Mouse (Mus musculus): ENCODE data around the gene Pga5.

Pga5 gene

GRCm38 (mm10) chr19:10701013-10701726 lies 23.3 kb upstream of the Pga5 start:
- peak; percentile 52 for DNase-seq

DNA sequence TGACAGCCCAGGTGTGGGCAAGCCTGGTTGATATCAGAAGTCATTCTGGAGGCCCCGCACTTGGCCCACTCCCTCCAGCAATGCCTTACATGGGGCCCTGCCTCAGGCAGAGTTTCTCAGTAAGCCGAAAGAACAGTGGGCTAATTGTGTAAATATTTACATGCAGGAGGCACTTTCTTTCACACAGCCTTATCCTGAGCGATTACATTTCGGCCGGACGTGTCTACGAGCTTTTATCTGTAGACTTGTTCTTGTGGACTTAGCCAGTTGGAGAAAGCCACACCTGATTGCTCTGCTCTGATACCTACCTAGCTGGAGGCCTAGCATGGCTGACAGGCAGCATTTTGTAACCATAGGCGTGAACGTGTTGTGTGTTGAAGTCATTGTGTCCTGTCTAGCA lies 22.0 kb upstream of the Pga5 start:
- DNase-seq: no peak

GRCm38 (mm10) chr19:10698131-10698991 lies 20.5 kb upstream of the Pga5 start:
- DNase-seq: no peak

GRCm38 (mm10) chr19:10695801-10696200 lies 17.9 kb upstream of the Pga5 start:
- DNase-seq: no peak

DNA sequence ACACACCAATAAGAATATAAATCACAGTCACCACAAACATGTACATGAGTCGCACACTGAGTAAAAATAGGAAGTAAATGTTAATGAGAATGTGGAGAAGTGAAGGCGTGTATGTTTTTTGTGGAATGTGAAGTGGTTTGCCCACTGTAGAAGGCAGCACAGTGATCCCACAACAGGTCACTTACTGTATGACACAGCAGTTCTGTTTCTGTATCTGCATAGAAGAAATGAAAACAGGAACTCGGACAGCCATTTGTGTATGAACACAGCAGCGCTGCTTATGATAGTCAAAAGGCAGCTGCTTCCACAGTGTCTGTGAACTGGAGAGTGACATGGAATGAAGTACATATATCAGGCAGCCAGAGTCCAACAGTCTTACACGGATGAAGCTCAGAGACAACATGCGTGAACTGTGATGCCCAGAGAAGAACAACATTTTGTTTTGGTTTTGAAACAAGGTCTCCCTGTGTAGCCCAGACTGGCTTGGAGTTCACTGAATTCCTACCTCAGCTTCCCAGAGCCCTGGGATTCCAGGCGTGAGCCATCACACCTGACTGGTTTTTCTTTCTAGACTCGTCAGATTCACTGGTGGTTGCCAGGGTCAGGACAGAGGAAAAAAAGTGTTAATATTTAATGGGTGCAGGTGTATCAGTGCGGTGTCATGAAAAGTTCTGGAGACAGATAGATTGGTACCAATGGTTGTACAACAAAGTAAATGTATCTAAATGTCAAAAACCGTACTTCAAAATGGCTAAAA lies 16.2 kb upstream of the Pga5 start:
- DNase-seq: no peak

GRCm38 (mm10) chr19:10692361-10692760 lies 14.5 kb upstream of the Pga5 start:
- no peak for DNase-seq

GRCm38 (mm10) chr19:10691660-10692059 lies 13.8 kb upstream of the Pga5 start:
- DNase-seq: no peak

DNA sequence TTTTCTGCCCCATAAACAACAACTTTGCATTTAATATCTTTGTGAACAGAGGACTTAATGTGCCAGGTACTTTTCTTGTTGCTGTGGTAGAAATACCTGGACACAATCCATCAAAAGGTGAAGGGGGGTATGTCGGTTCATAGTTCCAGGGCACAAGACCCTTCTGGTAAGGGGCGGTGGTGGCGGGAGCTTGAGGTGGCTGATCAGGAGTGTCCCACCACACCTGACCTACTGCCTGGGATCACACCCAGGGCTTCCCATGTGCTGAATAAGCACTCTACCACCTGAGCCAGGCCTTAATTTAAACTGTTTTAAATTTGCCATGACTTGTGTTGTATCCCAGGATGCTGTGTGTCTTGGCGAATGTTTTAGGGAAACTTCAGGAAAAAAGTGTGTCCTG lies 13.2 kb upstream of the Pga5 start:
- DNase-seq: no peak

- DNase-seq: no peak
These were observed 12.5 kb upstream of the Pga5 start for GRCm38 (mm10) chr19:10690336-10690735.

GRCm38 (mm10) chr19:10689470-10690166 lies 11.7 kb upstream of the Pga5 start:
- no peak for DNase-seq

DNA sequence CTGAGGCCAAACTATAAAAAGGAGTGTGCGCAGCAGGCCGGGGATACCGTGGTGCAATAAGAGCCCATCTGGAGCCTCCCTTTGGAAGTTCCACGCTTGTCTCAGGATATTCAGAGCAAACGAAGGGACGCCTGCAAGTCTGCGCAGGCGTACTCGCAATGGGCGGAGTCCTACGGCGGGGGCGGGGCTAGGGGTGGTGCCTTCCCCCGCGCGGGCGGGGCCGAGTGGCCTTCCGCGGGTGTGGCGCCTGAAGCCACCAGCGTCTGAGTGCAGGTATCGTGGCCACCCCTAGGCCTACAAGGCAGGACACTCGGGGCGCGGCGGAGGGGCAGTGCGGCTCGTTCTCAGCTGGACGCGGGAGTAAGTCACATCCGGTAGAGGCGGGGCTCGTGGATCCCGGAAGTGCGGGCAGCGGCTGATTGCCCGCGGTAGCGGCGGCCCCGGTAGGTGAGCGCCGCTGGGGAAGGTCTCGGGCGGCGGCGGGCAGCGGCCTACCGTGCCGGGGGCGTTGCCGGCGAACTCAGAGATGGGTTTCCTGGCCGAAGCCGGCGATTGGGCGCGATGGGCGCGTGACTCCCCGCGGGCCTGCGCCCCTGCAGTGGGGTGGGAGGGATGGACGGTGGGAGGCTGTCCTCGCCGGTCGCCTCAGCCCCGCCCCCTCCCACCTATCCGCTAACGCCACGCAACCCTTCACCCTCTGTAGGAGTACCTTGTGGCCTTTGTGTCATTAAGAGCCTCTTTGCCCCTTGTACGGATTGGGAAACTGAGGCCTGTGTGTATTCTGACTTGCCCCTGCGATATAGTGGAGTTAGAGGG lies 10.9 kb upstream of the Pga5 start, which contains the start of gene Vps37c:
Gene Vps37c, plus strand, starts transcription at position 199 of the 816 bp plus-strand sequence.
- DNase-seq: peak; percentile 92

- DNase-seq: no peak
These were observed 7.9 kb upstream of the Pga5 start for GRCm38 (mm10) chr19:10685727-10686126.

DNA sequence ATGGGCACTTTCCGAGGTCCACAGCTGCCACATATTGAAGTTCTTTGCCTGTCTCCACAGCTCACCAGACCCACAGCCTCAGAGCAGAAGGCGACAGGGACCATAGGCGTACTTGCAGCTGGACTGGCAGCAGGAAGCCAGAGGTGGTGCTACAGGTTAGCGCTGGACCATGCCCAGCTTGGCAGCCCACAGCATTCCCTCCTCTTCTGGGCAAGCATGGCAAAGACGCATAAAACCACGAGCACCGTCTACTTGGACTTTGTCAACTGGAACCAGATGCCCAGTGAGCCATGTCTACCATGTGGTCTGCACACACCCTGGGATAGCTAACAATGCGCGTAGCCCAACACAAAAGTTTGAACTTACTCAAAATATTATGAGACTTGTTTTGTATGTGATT lies 7.2 kb upstream of the Pga5 start:
- DNase-seq: no peak

DNA sequence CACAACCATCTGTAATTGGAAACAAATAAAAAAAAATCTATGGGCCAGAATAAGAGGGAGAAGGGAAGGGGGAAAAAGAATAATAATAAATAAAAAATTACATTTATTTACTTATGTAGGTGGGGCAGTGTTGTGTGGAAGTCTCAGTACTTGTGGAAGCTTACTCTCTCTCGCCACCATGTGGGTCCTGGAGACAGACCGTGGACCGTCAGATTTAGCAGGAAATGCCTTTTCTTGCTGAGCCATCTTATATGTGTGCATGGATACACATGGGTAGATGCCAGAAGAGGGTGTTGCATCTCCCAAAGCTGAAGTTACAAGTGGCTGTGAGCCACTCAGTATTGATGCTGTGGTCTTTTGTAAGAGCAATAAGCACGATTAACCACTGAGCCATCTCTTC lies 3.7 kb upstream of the Pga5 start:
- DNase-seq: no peak

GRCm38 (mm10) chr19:10678772-10679067 lies 849 bp upstream of the Pga5 start:
- DNase-seq: no peak

- no peak for DNase-seq
These were observed 1.2 kb downstream of the Pga5 start for GRCm38 (mm10) chr19:10676656-10677055.

GRCm38 (mm10) chr19:10673275-10673674 lies 4.6 kb downstream of the Pga5 start:
- no peak for DNase-seq

DNA sequence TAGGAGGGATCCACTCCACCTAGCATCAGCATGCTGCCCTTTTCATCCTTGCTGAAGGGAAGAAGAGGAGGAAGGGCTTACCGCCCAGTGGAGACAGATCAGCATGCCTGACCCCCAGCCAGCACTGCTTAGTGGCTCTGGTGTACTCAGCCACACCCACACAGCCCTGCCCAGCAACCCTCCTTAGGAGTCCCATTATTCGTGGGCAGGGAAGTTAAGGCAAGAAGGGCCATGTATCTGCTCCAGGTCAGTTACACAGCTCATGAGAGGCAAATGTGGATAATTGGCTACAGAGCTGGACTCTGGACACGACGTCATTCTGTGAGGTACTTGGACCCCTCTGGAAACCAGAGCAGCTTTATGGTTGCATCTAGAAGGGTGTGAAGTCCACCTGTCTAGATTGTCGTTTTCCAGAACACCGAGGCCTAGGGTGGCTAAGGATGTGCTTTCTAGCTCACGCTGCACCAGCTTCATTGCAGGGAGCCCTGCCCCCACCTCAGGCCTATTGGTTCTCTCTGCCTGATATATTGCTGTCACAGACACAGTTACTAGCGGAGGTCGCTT lies 5.9 kb downstream of the Pga5 start:
- DNase-seq: no peak

GRCm38 (mm10) chr19:10671319-10671718 lies 6.6 kb downstream of the Pga5 start:
- DNase-seq: no peak

GRCm38 (mm10) chr19:10665499-10665898 lies 12.4 kb downstream of the Pga5 start:
- DNase-seq: peak; percentile 55

DNA sequence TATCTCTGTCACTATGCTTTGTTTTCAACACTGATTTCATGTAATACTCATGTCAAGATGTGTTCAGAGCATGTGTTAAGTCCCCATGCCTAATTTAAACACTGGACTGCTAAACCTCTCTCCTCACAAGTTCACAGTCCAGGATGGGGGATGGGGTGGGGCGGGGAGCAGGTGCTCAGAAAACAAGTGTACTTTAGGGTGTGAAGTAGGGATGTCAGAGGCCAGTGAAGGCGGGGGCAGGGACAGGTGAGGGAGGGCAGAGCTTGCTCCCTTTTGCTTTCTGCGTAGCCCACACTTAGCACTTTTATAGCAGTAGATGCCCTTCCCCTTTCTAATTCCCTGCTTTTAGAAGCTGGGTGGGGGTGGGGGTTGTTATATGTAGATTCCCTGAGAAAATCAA lies 12.8 kb downstream of the Pga5 start:
- no peak for DNase-seq

DNA sequence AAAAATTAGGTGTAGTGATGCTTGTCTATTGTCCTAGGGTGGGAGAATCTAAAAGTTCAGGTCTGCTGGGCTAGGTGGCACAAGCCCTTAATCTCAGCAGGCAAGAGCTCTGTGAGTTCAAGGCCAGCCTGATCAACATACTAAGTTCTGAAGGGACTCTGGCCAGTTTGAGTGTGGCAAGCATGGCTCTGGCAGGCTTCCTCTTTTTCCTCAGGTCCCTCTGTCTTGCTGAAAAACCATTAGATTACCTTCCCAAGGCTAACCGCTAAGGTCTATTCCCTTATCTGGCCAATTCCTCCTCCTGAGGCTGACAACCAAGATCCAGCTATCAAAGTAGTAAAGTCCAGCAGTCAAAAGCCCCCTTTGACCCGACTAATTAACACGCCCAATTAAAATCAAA lies 15.2 kb downstream of the Pga5 start:
- DNase-seq: no peak
